Mouse (Mus musculus) liver, embryonic 14.5 days (tissue): ENCODE measurements around the gene Phf13.

Source experiments
- CTCF ChIP-seq: IDR thresholded peaks from 2 replicates; pipeline ENCODE4 v1.5.1; 2016; ENCODE audit warnings: antibody characterized with exemption, low read depth, control low read depth
- EP300 ChIP-seq: IDR thresholded peaks from 2 replicates; pipeline ENCODE4 v1.6.1; 2016; ENCODE audit warnings: antibody characterized with exemption, low read depth

GRCm38 (mm10) chr4:152008622-152009075, 12.6 kb upstream of the Phf13 start, which contains the start of gene Klhl21:
- TF ChIP-seq CTCF (no peak), EP300 (no peak)
